Comparison of ENCODE assay signal across 14 mouse cellular contexts in genomic region chr5:121895117-121895756, GRCm38 (mm10). TPM values are rescaled to one million over a fixed set of nuclear protein-coding genes. Genes with fewer than 3 reads are reported as not detected.
A peak's percentile ranks its signal among the peaks of the same experiment; 100 is the strongest.
DNase-seq lines count a peak whose midpoint lies in the region; ATAC-seq lines count a peak whose summit lies in the region.
"Had no signal": no experiment of that assay in that cellular context is flagged by ENCODE, and none has a peak within 500 bp of the region (broad histone marks: within the 10 kb centered on the region; RNA-seq: fewer than 3 reads in every experiment).

No protein-coding gene starts in this region.

- peak overlapping the region; percentile 56 for H3K27ac ChIP-seq in forebrain, embryonic 10.5 days
- no peak overlapping the region; the same call in 1 of the 2 replicates for H3K27ac ChIP-seq in forebrain, embryonic 11.5 days (ENCODE audit: low read depth, low read length)
- H3K27ac ChIP-seq in neural tube, embryonic 11.5 days (ENCODE audit: low read depth, low read length): peak overlapping the region; percentile 44; the same call in 1 of the 2 replicates
- no peak overlapping the region for H3K27ac ChIP-seq in hindbrain, embryonic 16.5 days (ENCODE audit: low read depth, low read length)
- H3K27ac ChIP-seq in neural tube, embryonic 15.5 days (replicated peaks): peak overlapping the region; percentile 33; the same call in 1 of the 2 replicates
- H3K27ac ChIP-seq: intestine, embryonic 15.5 days; liver, embryonic 15.5 days had no signal

- no peak for ATAC-seq in forebrain, embryonic 11.5 days (replicated peaks; ENCODE audit: low FRiP score)
- no peak for ATAC-seq in neural tube, embryonic 11.5 days (ENCODE audit: insufficient read depth, low FRiP score, low TSS enrichment)
- ATAC-seq in hindbrain, embryonic 16.5 days: no peak
- ATAC-seq in neural tube, embryonic 15.5 days (ENCODE audit: low FRiP score): no peak
- ATAC-seq in CD4-positive, CD25-positive, alpha-beta regulatory T cell, adult 4 months: no peak
- ATAC-seq: intestine, embryonic 15.5 days had no signal

- no peaks in the 10 kb centered on the region for H3K9me3 ChIP-seq in forebrain, embryonic 10.5 days
- H3K9me3 ChIP-seq in forebrain, embryonic 11.5 days (ENCODE audit: control insufficient read depth, low read length): no peaks in the 10 kb centered on the region
- no peaks in the 10 kb centered on the region for H3K9me3 ChIP-seq in neural tube, embryonic 11.5 days (ENCODE audit: control insufficient read depth, low read length)
- H3K9me3 ChIP-seq in hindbrain, embryonic 16.5 days (ENCODE audit: control insufficient read depth, low read length): no peaks in the 10 kb centered on the region
- H3K9me3 ChIP-seq in neural tube, embryonic 15.5 days (replicated peaks): no peaks in the 10 kb centered on the region
- H3K9me3 ChIP-seq: heart, embryonic 12.5 days; intestine, embryonic 15.5 days; liver, embryonic 15.5 days had no signal

- WGBS in forebrain, embryonic 10.5 days: 79% methylated on average over 24 of the region's 24 CpGs
- WGBS in forebrain, embryonic 11.5 days: 65% methylated on average over 24 of the region's 24 CpGs
- WGBS in neural tube, embryonic 11.5 days: 32% methylated on average over 24 of the region's 24 CpGs
- 27% methylated on average over 24 of the region's 24 CpGs for WGBS in hindbrain, embryonic 16.5 days
- WGBS in neural tube, embryonic 15.5 days: 14% methylated on average over 24 of the region's 24 CpGs

- no peak overlapping the region for H3K4me2 ChIP-seq in forebrain, embryonic 11.5 days (ENCODE audit: low read depth, low read length, severe bottlenecking)
- H3K4me2 ChIP-seq in neural tube, embryonic 11.5 days (ENCODE audit: low read depth): no peak overlapping the region
- peak overlapping the region; percentile 25 for H3K4me2 ChIP-seq in hindbrain, embryonic 16.5 days (ENCODE audit: low read length)
- peak overlapping the region; percentile 26 for H3K4me2 ChIP-seq in neural tube, embryonic 15.5 days
- H3K4me2 ChIP-seq: heart, embryonic 12.5 days; intestine, embryonic 15.5 days; liver, embryonic 15.5 days had no signal

- peaks cover 39% of the 10 kb centered on the region for H3K27me3 ChIP-seq in forebrain, embryonic 10.5 days (ENCODE audit: poor library complexity, severe bottlenecking)
- H3K27me3 ChIP-seq in forebrain, embryonic 11.5 days (ENCODE audit: control insufficient read depth, insufficient read depth, low read length): peaks cover 9% of the 10 kb centered on the region
- no peaks in the 10 kb centered on the region for H3K27me3 ChIP-seq in neural tube, embryonic 11.5 days (ENCODE audit: control insufficient read depth, insufficient read depth, low read length)
- H3K27me3 ChIP-seq in hindbrain, embryonic 16.5 days (replicated peaks; ENCODE audit: control insufficient read depth, insufficient read depth, low read length): 0 out of 2 replicates have a peak, but pooled peaks cover 2% of the 10 kb centered on the region
- no peaks in the 10 kb centered on the region for H3K27me3 ChIP-seq in neural tube, embryonic 15.5 days (replicated peaks)
- H3K27me3 ChIP-seq: heart, embryonic 12.5 days; intestine, embryonic 15.5 days; liver, embryonic 15.5 days had no signal

- DNase-seq in forebrain, embryonic 10.5 days (ENCODE audit: extremely low spot score, low spot score): no peak
- no peak for DNase-seq in forebrain, embryonic 11.5 days (ENCODE audit: low spot score)
- peak; percentile 35 for DNase-seq in neural tube, embryonic 11.5 days (ENCODE audit: low spot score)
- no peak for DNase-seq in neural tube, embryonic 10.5 days (ENCODE audit: extremely low spot score, low spot score)
- DNase-seq in layer of hippocampus, adult 9-11 months: no peak
- DNase-seq: cerebellum, adult 8-10 months; layer of hippocampus, postnatal 36 days; right cerebral cortex, postnatal 4 days had no signal

- no peak overlapping the region for H3K9ac ChIP-seq in forebrain, embryonic 11.5 days (ENCODE audit: low read length)
- H3K9ac ChIP-seq in neural tube, embryonic 11.5 days (ENCODE audit: low read length): no peak overlapping the region
- peak overlapping the region; percentile 22; the same call in 1 of the 2 replicates for H3K9ac ChIP-seq in hindbrain, embryonic 16.5 days (ENCODE audit: low read depth, low read length)
- no peak overlapping the region for H3K9ac ChIP-seq in neural tube, embryonic 15.5 days (replicated peaks)
- H3K9ac ChIP-seq: heart, embryonic 12.5 days; intestine, embryonic 15.5 days; liver, embryonic 15.5 days had no signal

- H3K36me3 ChIP-seq in forebrain, embryonic 10.5 days (replicated peaks): no peaks in the 10 kb centered on the region
- H3K36me3 ChIP-seq in forebrain, embryonic 11.5 days (ENCODE audit: control insufficient read depth, insufficient read depth, low read length): no peaks in the 10 kb centered on the region
- no peaks in the 10 kb centered on the region for H3K36me3 ChIP-seq in neural tube, embryonic 11.5 days (ENCODE audit: control insufficient read depth, insufficient read depth, low read length)
- H3K36me3 ChIP-seq in hindbrain, embryonic 16.5 days (ENCODE audit: control insufficient read depth, insufficient read depth, low read length): no peaks in the 10 kb centered on the region
- H3K36me3 ChIP-seq in neural tube, embryonic 15.5 days: no peaks in the 10 kb centered on the region
- H3K36me3 ChIP-seq: heart, embryonic 12.5 days; intestine, embryonic 15.5 days; liver, embryonic 15.5 days had no signal

- H3K4me1 ChIP-seq in forebrain, embryonic 10.5 days: peaks cover 26% of the 10 kb centered on the region
- H3K4me1 ChIP-seq in forebrain, embryonic 11.5 days (replicated peaks; ENCODE audit: control insufficient read depth, insufficient read depth, low read length): peaks cover 5% of the 10 kb centered on the region; the same call in 1 of the 2 replicates
- peaks cover 13% of the 10 kb centered on the region for H3K4me1 ChIP-seq in neural tube, embryonic 11.5 days (ENCODE audit: control insufficient read depth, insufficient read depth, low read length)
- H3K4me1 ChIP-seq in hindbrain, embryonic 16.5 days (ENCODE audit: control insufficient read depth, insufficient read depth, low read depth, low read length): peaks cover 14% of the 10 kb centered on the region
- H3K4me1 ChIP-seq in neural tube, embryonic 15.5 days: peaks cover 22% of the 10 kb centered on the region
- H3K4me1 ChIP-seq: heart, embryonic 12.5 days; liver, embryonic 15.5 days had no signal

- H3K4me3 ChIP-seq in forebrain, embryonic 10.5 days: no peak overlapping the region
- H3K4me3 ChIP-seq in forebrain, embryonic 11.5 days (ENCODE audit: low read depth, low read length): no peak overlapping the region
- H3K4me3 ChIP-seq in neural tube, embryonic 11.5 days (ENCODE audit: low read depth, low read length): no peak overlapping the region
- H3K4me3 ChIP-seq in hindbrain, embryonic 16.5 days (ENCODE audit: low read length): no peak overlapping the region
- no peak overlapping the region for H3K4me3 ChIP-seq in neural tube, embryonic 15.5 days (replicated peaks)
- H3K4me3 ChIP-seq: heart, embryonic 12.5 days; intestine, embryonic 15.5 days; liver, embryonic 15.5 days had no signal

RNA-seq across cellular contexts. Expression of gene Pheta1, which starts 46.5 kb away (rescaled TPM):
- polyA plus RNA-seq in forebrain, embryonic 10.5 days (2016; fragmentation: Nextera tagmentation; extraction: Ambion mirVana): 45.3 and 47.8 TPM in 2 replicates
- polyA plus RNA-seq in forebrain, embryonic 11.5 days (2014; fragmentation: Nextera tagmentation; extraction: Ambion mirVana): 35.7 and 38.4 TPM in 2 replicates
- polyA plus RNA-seq in neural tube, embryonic 11.5 days (2014; fragmentation: Nextera tagmentation; extraction: Ambion mirVana): 32.3 and 34.4 TPM in 2 replicates
- polyA plus RNA-seq in hindbrain, embryonic 16.5 days (2015; fragmentation: Nextera tagmentation; extraction: Ambion mirVana): 34.1 and 39.5 TPM in 2 replicates
- 33.0 and 34.7 TPM in 2 replicates for polyA plus RNA-seq in neural tube, embryonic 15.5 days (2015; fragmentation: Nextera tagmentation; extraction: Ambion mirVana)
- under 1 TPM; 0.47 to 0.86 TPM for polyA plus RNA-seq in CD4-positive, CD25-positive, alpha-beta regulatory T cell, adult 4 months (2017; shearing (Covaris generic))

RNA-seq across cellular contexts. Expression of gene Sh2b3, which starts 57.8 kb away (rescaled TPM):
- polyA plus RNA-seq in forebrain, embryonic 10.5 days (2016; fragmentation: Nextera tagmentation; extraction: Ambion mirVana): 5.4 and 5.5 TPM in 2 replicates
- polyA plus RNA-seq in forebrain, embryonic 11.5 days (2014; fragmentation: Nextera tagmentation; extraction: Ambion mirVana): 9.1 and 9.8 TPM in 2 replicates
- polyA plus RNA-seq in neural tube, embryonic 11.5 days (2014; fragmentation: Nextera tagmentation; extraction: Ambion mirVana): 10.2 and 10.5 TPM in 2 replicates
- 5.2 and 6.9 TPM in 2 replicates for polyA plus RNA-seq in hindbrain, embryonic 16.5 days (2015; fragmentation: Nextera tagmentation; extraction: Ambion mirVana)
- polyA plus RNA-seq in neural tube, embryonic 15.5 days (2015; fragmentation: Nextera tagmentation; extraction: Ambion mirVana): 7.5 and 9.4 TPM in 2 replicates
- 10 to 100 TPM; 10.2 to 12.1 TPM for polyA plus RNA-seq in CD4-positive, CD25-positive, alpha-beta regulatory T cell, adult 4 months (2017; shearing (Covaris generic))

Comparison
In these comparisons a context has a peak if more than half of its experiments do, and no peak if none do; other contexts are left out.
1. H3K27ac ChIP-seq: peak in forebrain, embryonic 10.5 days (single experiment), neural tube, embryonic 11.5 days (single experiment) and neural tube, embryonic 15.5 days (single experiment); none in forebrain, embryonic 11.5 days (single experiment) and hindbrain, embryonic 16.5 days (single experiment).
2. H3K4me2 ChIP-seq: peak in hindbrain, embryonic 16.5 days (single experiment) and neural tube, embryonic 15.5 days (single experiment); none in forebrain, embryonic 11.5 days (single experiment) and neural tube, embryonic 11.5 days (single experiment).
3. RNA of gene Pheta1, which starts 46.5 kb away (polyA plus RNA-seq): 45.3 to 47.8 TPM in forebrain, embryonic 10.5 days, 35.7 to 38.4 TPM in forebrain, embryonic 11.5 days, 33.0 to 34.7 TPM in neural tube, embryonic 15.5 days, 34.1 to 39.5 TPM in hindbrain, embryonic 16.5 days and 32.3 to 34.4 TPM in neural tube, embryonic 11.5 days; 0.47 to 0.86 TPM in CD4-positive, CD25-positive, alpha-beta regulatory T cell, adult 4 months; every median in the first group is over 10 times any median in the second.